Comparison of ENCODE assay signal across 8 mouse cellular contexts in the genomic region with DNA sequence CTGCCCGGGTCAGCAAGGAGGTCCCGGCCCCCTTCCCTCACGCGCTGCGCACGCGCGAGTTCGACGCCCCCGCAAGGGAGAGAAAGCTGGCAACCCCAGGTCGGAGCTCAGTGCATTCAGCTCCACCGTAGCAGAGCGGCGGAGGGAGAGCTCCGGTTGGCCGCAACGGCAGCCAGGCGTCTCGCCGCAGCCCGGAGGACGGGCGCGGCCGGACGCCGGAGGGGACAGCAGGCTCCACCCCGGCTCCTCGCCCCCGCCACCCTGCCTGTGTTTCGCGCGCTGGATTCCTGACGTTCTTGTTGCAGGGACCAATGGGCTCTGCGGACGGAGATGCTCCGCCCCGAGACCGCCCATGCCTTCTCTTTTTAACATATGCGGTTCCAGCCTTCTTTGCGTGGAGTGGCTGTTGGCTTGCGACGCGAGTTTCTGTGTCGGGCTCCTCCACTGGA. TPM values are rescaled to one million over a fixed set of nuclear protein-coding genes. Genes with fewer than 3 reads are reported as not detected.
DNase-seq lines count a peak whose midpoint lies in the region; ATAC-seq and TF ChIP-seq lines count a peak whose summit lies in the region.

No protein-coding gene starts in this region.

- peaks cover 9% of the 10 kb centered on the region; the same call in 1 of the 2 replicates for H3K4me1 ChIP-seq in cerebellum, adult 2 months (ENCODE audit: control insufficient read depth, insufficient read depth, low read length)
- peaks cover 9% of the 10 kb centered on the region for H3K4me1 ChIP-seq in forebrain, postnatal 0 days (ENCODE audit: insufficient read depth)
- H3K4me1 ChIP-seq in lung, embryonic 14.5 days (ENCODE audit: insufficient read depth) = peaks cover 7% of the 10 kb centered on the region
- H3K4me1 ChIP-seq in olfactory bulb, adult 2 months (ENCODE audit: control insufficient read depth, insufficient read depth, low read length) = peaks cover 32% of the 10 kb centered on the region

- peaks cover 11% of the 10 kb centered on the region; the same call in 1 of the 2 replicates for H3K36me3 ChIP-seq in forebrain, postnatal 0 days (ENCODE audit: insufficient read depth)
- peaks cover 25% of the 10 kb centered on the region for H3K36me3 ChIP-seq in lung, embryonic 14.5 days (ENCODE audit: insufficient read depth)

- H3K4me3 ChIP-seq in cerebellum, adult 2 months (replicated peaks; ENCODE audit: insufficient read depth, low read depth, low read length) = peak overlapping the region; percentile 83
- H3K4me3 ChIP-seq in forebrain, postnatal 0 days (ENCODE audit: low read depth, low read length) = peak overlapping the region; percentile 68
- peak overlapping the region; percentile 72 for H3K4me3 ChIP-seq in lung, embryonic 14.5 days (ENCODE audit: low read depth, low read length)
- peak overlapping the region; percentile 86 for H3K4me3 ChIP-seq in olfactory bulb, adult 2 months (ENCODE audit: insufficient read depth, low read depth, low read length)

- ATAC-seq in forebrain, postnatal 0 days = peak; percentile 92
- ATAC-seq in lung, embryonic 14.5 days (ENCODE audit: insufficient read depth) = peak; percentile 83

- no peaks in the 10 kb centered on the region for H3K9me3 ChIP-seq in forebrain, postnatal 0 days (ENCODE audit: low read length)
- no peaks in the 10 kb centered on the region for H3K9me3 ChIP-seq in lung, embryonic 14.5 days (ENCODE audit: low read depth, low read length)

- intact Hi-C loops in heart, postnatal 36 days (cut with DNase I) = loop anchor here (1.0 kb wide), 1 partner anchor 14 kb away; the partner anchor contains the start of gene Pkmyt1

- peak overlapping the region; percentile 71 for H3K27ac ChIP-seq in cerebellum, adult 2 months (ENCODE audit: insufficient read depth, low read length)
- H3K27ac ChIP-seq in forebrain, postnatal 0 days (ENCODE audit: low read depth, low read length) = peak overlapping the region; percentile 66
- peak overlapping the region; percentile 61 for H3K27ac ChIP-seq in lung, embryonic 14.5 days (ENCODE audit: low read depth)
- peak overlapping the region; percentile 76; the same call in 1 of the 2 replicates for H3K27ac ChIP-seq in olfactory bulb, adult 2 months (ENCODE audit: insufficient read depth, low read depth, low read length)

- TF ChIP-seq POLR2A in cerebellum, adult 2 months (IDR thresholded peaks at IDR 0.05; ENCODE audit: borderline replicate concordance, insufficient read depth, low read length) = peak; percentile 81
- peak; percentile 92 for TF ChIP-seq POLR2A in olfactory bulb, adult 2 months (IDR thresholded peaks at IDR 0.05; ENCODE audit: insufficient read depth, low read depth, low read length)

- under 1% methylated on average over 46 of the region's 46 CpGs for WGBS in cerebellum, adult 2 months
- WGBS in forebrain, postnatal 0 days = 2% methylated on average over 40 of the region's 46 CpGs
- under 1% methylated on average over 46 of the region's 46 CpGs for WGBS in lung, embryonic 14.5 days
- WGBS in olfactory bulb, adult 2 months = under 1% methylated on average over 46 of the region's 46 CpGs

- peak; percentile 67 for DNase-seq in MEL-GATA-1-ER (ENCODE audit: extremely low read depth, low read depth)
- peak; percentile 94 to 96 for DNase-seq in cerebellum, adult 2 months
- peak; percentile 92 for DNase-seq in forebrain, postnatal 0 days
- peak; percentile 86 to 92 for DNase-seq in heart, postnatal 36 days
- peak; percentile 89 to 91 for DNase-seq in layer of hippocampus, adult 8-10 months (ENCODE audit: low spot score in 2 of 2)
- peak; percentile 93 for DNase-seq in lung, embryonic 14.5 days
- DNase-seq in thymus, adult 18-20 months = peak; percentile 54 to 59

- TF ChIP-seq CTCF in cerebellum, adult 2 months (IDR thresholded peaks at IDR 0.05; ENCODE audit: borderline replicate concordance, insufficient read depth, low read depth, low read length) = no peak
- TF ChIP-seq CTCF in forebrain, postnatal 0 days (IDR thresholded peaks at IDR 0.05; ENCODE audit: low read depth) = no peak
- TF ChIP-seq CTCF in lung, embryonic 14.5 days (IDR thresholded peaks at IDR 0.05; ENCODE audit: low read depth) = no peak
- no peak for TF ChIP-seq CTCF in olfactory bulb, adult 2 months (IDR thresholded peaks at IDR 0.05; ENCODE audit: insufficient read depth, low read depth, low read length)

- H3K4me2 ChIP-seq in forebrain, postnatal 0 days (ENCODE audit: low read depth) = peak overlapping the region; percentile 94
- H3K4me2 ChIP-seq in lung, embryonic 14.5 days = peak overlapping the region; percentile 99

- no peaks in the 10 kb centered on the region for H3K27me3 ChIP-seq in cerebellum, adult 2 months (ENCODE audit: control insufficient read depth, insufficient read depth, low read length)
- peaks cover 39% of the 10 kb centered on the region for H3K27me3 ChIP-seq in forebrain, postnatal 0 days (ENCODE audit: insufficient read depth, low read length)
- peaks cover 46% of the 10 kb centered on the region for H3K27me3 ChIP-seq in lung, embryonic 14.5 days (ENCODE audit: insufficient read depth, low read length)

- H3K9ac ChIP-seq in forebrain, postnatal 0 days = peak overlapping the region; percentile 79
- H3K9ac ChIP-seq in lung, embryonic 14.5 days = peak overlapping the region; percentile 70

RNA-seq across cellular contexts. Expression of gene Paqr4, which starts 0.5 kb away (rescaled TPM):
- polyA plus RNA-seq in cerebellum, adult 2 months (2012; rRNA removed) = 92.0 and 104 TPM in 2 replicates
- total RNA-seq in forebrain, postnatal 0 days (2014; rRNA removed) = 51.9 and 54.9 TPM in 2 replicates
- polyA plus RNA-seq in forebrain, postnatal 0 days (2015; fragmentation: Nextera tagmentation; extraction: Ambion mirVana) = 48.8 and 56.9 TPM in 2 replicates
- total RNA-seq in heart, postnatal 36 days (2021) = 10 to 100 TPM; 20.0 to 28.5 TPM
- 10 to 100 TPM; 53.1 to 56.9 (median 53.6) TPM for total RNA-seq in layer of hippocampus, adult 8-10 months (2022)
- polyA plus RNA-seq in lung, embryonic 14.5 days (2014; fragmentation: Nextera tagmentation; extraction: Ambion mirVana) = 35.8 TPM in 2 replicates
- not detected in 2 replicates for polyA plus RNA-seq in olfactory bulb, adult 2 months (2012; ENCODE audit: insufficient read depth, insufficient read length, low replicate concordance, missing spikeins)

RNA-seq across cellular contexts. Expression of gene Kremen2, which starts 5.5 kb away (rescaled TPM):
- polyA plus RNA-seq in cerebellum, adult 2 months (2012; rRNA removed) = 0.57 and 0.84 TPM in 2 replicates
- total RNA-seq in forebrain, postnatal 0 days (2014; rRNA removed) = 0.38 and 0.90 TPM in 2 replicates
- 0.23 and 0.82 TPM in 2 replicates for polyA plus RNA-seq in forebrain, postnatal 0 days (2015; fragmentation: Nextera tagmentation; extraction: Ambion mirVana)
- total RNA-seq in heart, postnatal 36 days (2021) = not detected
- total RNA-seq in layer of hippocampus, adult 8-10 months (2022) = 1 to 10 TPM in 1 of 4 experiments, under 1 TPM in 3; 0.51 to 1.3 (median 0.68) TPM
- not detected in 2 replicates for polyA plus RNA-seq in lung, embryonic 14.5 days (2014; fragmentation: Nextera tagmentation; extraction: Ambion mirVana)
- not detected in 2 replicates for polyA plus RNA-seq in olfactory bulb, adult 2 months (2012; ENCODE audit: insufficient read depth, insufficient read length, low replicate concordance, missing spikeins)

RNA-seq across cellular contexts. Expression of gene Pkmyt1, which starts 14.0 kb away (rescaled TPM):
- 10.3 and 10.6 TPM in 2 replicates for polyA plus RNA-seq in cerebellum, adult 2 months (2012; rRNA removed)
- 9.1 and 16.3 TPM in 2 replicates for total RNA-seq in forebrain, postnatal 0 days (2014; rRNA removed)
- polyA plus RNA-seq in forebrain, postnatal 0 days (2015; fragmentation: Nextera tagmentation; extraction: Ambion mirVana) = 14.1 and 14.5 TPM in 2 replicates
- 1 to 10 TPM; 1.2 to 1.6 TPM for total RNA-seq in heart, postnatal 36 days (2021)
- 1 to 10 TPM; 4.3 to 5.2 (median 4.7) TPM for total RNA-seq in layer of hippocampus, adult 8-10 months (2022)
- 68.4 and 79.0 TPM in 2 replicates for polyA plus RNA-seq in lung, embryonic 14.5 days (2014; fragmentation: Nextera tagmentation; extraction: Ambion mirVana)
- not detected in 2 replicates for polyA plus RNA-seq in olfactory bulb, adult 2 months (2012; ENCODE audit: insufficient read depth, insufficient read length, low replicate concordance, missing spikeins)

RNA-seq across cellular contexts. Expression of gene 1520401A03Rik, which starts 17.6 kb away (rescaled TPM):
- 0.64 and 1.1 TPM in 2 replicates for polyA plus RNA-seq in cerebellum, adult 2 months (2012; rRNA removed)
- total RNA-seq in forebrain, postnatal 0 days (2014; rRNA removed) = not detected in 2 replicates
- not detected in 2 replicates for polyA plus RNA-seq in forebrain, postnatal 0 days (2015; fragmentation: Nextera tagmentation; extraction: Ambion mirVana)
- total RNA-seq in heart, postnatal 36 days (2021) = not detected
- total RNA-seq in layer of hippocampus, adult 8-10 months (2022) = under 1 TPM; 0.16 to 0.81 (median 0.32) TPM
- 0.17 TPM in 1 of 2 replicates, not detected in the other for polyA plus RNA-seq in lung, embryonic 14.5 days (2014; fragmentation: Nextera tagmentation; extraction: Ambion mirVana)
- not detected in 2 replicates for polyA plus RNA-seq in olfactory bulb, adult 2 months (2012; ENCODE audit: insufficient read depth, insufficient read length, low replicate concordance, missing spikeins)

RNA-seq across cellular contexts. Expression of gene Flywch1, which starts 31.2 kb away (rescaled TPM):
- 341 and 366 TPM in 2 replicates for polyA plus RNA-seq in cerebellum, adult 2 months (2012; rRNA removed)
- 167 and 189 TPM in 2 replicates for total RNA-seq in forebrain, postnatal 0 days (2014; rRNA removed)
- polyA plus RNA-seq in forebrain, postnatal 0 days (2015; fragmentation: Nextera tagmentation; extraction: Ambion mirVana) = 117 and 135 TPM in 2 replicates
- 10 to 100 TPM; 31.8 to 33.3 TPM for total RNA-seq in heart, postnatal 36 days (2021)
- 100 to 1,000 TPM; 324 to 395 (median 358) TPM for total RNA-seq in layer of hippocampus, adult 8-10 months (2022)
- polyA plus RNA-seq in lung, embryonic 14.5 days (2014; fragmentation: Nextera tagmentation; extraction: Ambion mirVana) = 64.9 and 73.4 TPM in 2 replicates
- polyA plus RNA-seq in olfactory bulb, adult 2 months (2012; ENCODE audit: insufficient read depth, insufficient read length, low replicate concordance, missing spikeins) = not detected in 2 replicates

Comparison
In these comparisons a context has a peak if more than half of its experiments do, and no peak if none do; other contexts are left out.
1. Peak in every context shown above with its lines: DNase-seq, ATAC-seq, H3K4me3 ChIP-seq and H3K27ac ChIP-seq.
2. RNA of gene Paqr4, which starts 0.5 kb away (polyA plus RNA-seq): 92.0 to 104 TPM in cerebellum, adult 2 months, 48.8 to 56.9 TPM in forebrain, postnatal 0 days and 35.8 TPM in lung, embryonic 14.5 days; not detected in olfactory bulb, adult 2 months; every median in the first group is over 10 times any median in the second.